Mouse (Mus musculus) intestine, postnatal 0 days (tissue): ENCODE results near the gene Angpt4. TPM values are rescaled to one million over a fixed set of nuclear protein-coding genes. Genes with fewer than 3 reads are reported as not detected.

ENCODE experiments used
- ATAC-seq: fragments of 200-750 bp; cut with Nextera tagmentation; 2 replicates; pipeline ENCODE4 v1.8.0; 2017; ENCODE audit warnings: mild to moderate bottlenecking, moderate TSS enrichment, moderate library complexity
- H3K27ac ChIP-seq: fragments of 300-500 bp; sonication (generic); 2 replicates; pipeline ENCODE4 v1.5.1; 2014; ENCODE audit warnings: mild to moderate bottlenecking, low read depth, low read length, moderate library complexity
- H3K27me3 ChIP-seq: fragments of 300-500 bp; sonication (generic); replicated peaks from 2 replicates; pipeline ENCODE4 v1.6.1; 2014; ENCODE audit warnings: low read length, mixed read lengths; ENCODE audit not compliant: control insufficient read depth, insufficient read depth
- H3K36me3 ChIP-seq: fragments of 300-500 bp; sonication (generic); 2 replicates; pipeline ENCODE4 v1.6.1; 2014; ENCODE audit warnings: mild to moderate bottlenecking, moderate library complexity; ENCODE audit not compliant: control insufficient read depth, insufficient read depth
- H3K4me1 ChIP-seq: fragments of 300-500 bp; sonication (generic); replicated peaks from 2 replicates; pipeline ENCODE4 v1.6.1; 2014; ENCODE audit warnings: antibody characterized with exemption, low read length, mixed read lengths; ENCODE audit not compliant: control insufficient read depth, insufficient read depth
- H3K4me2 ChIP-seq: fragments of 300-500 bp; sonication (generic); replicated peaks from 2 replicates; pipeline ENCODE4 v1.6.1; 2014; ENCODE audit warnings: low read depth, mild to moderate bottlenecking, moderate library complexity
- H3K4me3 ChIP-seq: fragments of 300-500 bp; sonication (generic); 2 replicates; pipeline ENCODE4 v1.5.1; 2014; ENCODE audit warnings: low read depth, low read length
- H3K9ac ChIP-seq: fragments of 300-500 bp; sonication (generic); 2 replicates; pipeline ENCODE4 v1.6.1; 2014; ENCODE audit warnings: mild to moderate bottlenecking, low read depth, low read length
- H3K9me3 ChIP-seq: fragments of 300-500 bp; sonication (generic); 2 replicates; pipeline ENCODE4 v1.6.1; 2016; ENCODE audit warnings: mixed run types; ENCODE audit not compliant: control insufficient read depth
- CTCF ChIP-seq: sonication (generic); IDR thresholded peaks from 2 replicates; pipeline ENCODE4 v1.5.1; 2016; ENCODE audit warnings: low read depth, mild to moderate bottlenecking, control low read depth, antibody characterized with exemption, moderate library complexity
- WGBS: fragments of 180-500 bp; shearing (Covaris S2); extraction: QIAGEN DNeasy Blood & Tissue Kit; methylation state at CpG from one replicate; pipeline ENCODE4 v1.1.7; 2014; 5-methylcytosine and 5-hydroxymethylcytosine counted together
- polyA plus RNA-seq: library from polyadenylated mRNA; unstranded; fragments of >200 nt; fragmentation: Nextera tagmentation; extraction: Ambion mirVana; gene quantifications from 2 replicates; pipeline ENCODE4 v1.2.1, GENCODE M21; 2015

Gene Angpt4
- polyA plus RNA-seq, 1 experiment from 2014 or later = 0.27 TPM

GRCm38 (mm10) chr2:151909386-151909785, 1.6 kb upstream of the Angpt4 start:
- Histone ChIP-seq H3K4me2 (no peak overlapping the region), H3K27me3 (no peaks in the 10 kb centered on the region), H3K4me1 (no peaks in the 10 kb centered on the region), H3K36me3 (no peaks in the 10 kb centered on the region), H3K27ac (no peak overlapping the region), H3K4me3 (no peak overlapping the region), H3K9ac (no peak overlapping the region), H3K9me3 (no peaks in the 10 kb centered on the region)
- no peak for TF ChIP-seq CTCF
- ATAC-seq = no peak
- 73% methylated on average over 3 of the region's 3 CpGs for WGBS

- H3K4me2 ChIP-seq = no peak overlapping the region
- no peak overlapping the region for H3K9ac ChIP-seq
- no peak overlapping the region for H3K4me3 ChIP-seq
- H3K27me3 ChIP-seq = no peaks in the 10 kb centered on the region
- H3K27ac ChIP-seq = no peak overlapping the region
- TF ChIP-seq CTCF = no peak
- H3K9me3 ChIP-seq = no peaks in the 10 kb centered on the region
- no peaks in the 10 kb centered on the region for H3K4me1 ChIP-seq
- no peaks in the 10 kb centered on the region for H3K36me3 ChIP-seq
- ATAC-seq = no peak
- 36% methylated on average over 5 of the region's 5 CpGs for WGBS
Observed at GRCm38 (mm10) chr2:151910498-151910897, 512 bp upstream of the Angpt4 start.

GRCm38 (mm10) chr2:151911751-151912150, 741 bp downstream of the Angpt4 start:
- Histone ChIP-seq H3K27ac (no peak overlapping the region), H3K4me1 (no peaks in the 10 kb centered on the region), H3K9me3 (no peaks in the 10 kb centered on the region), H3K9ac (no peak overlapping the region), H3K4me2 (no peak overlapping the region), H3K36me3 (no peaks in the 10 kb centered on the region), H3K27me3 (no peaks in the 10 kb centered on the region), H3K4me3 (no peak overlapping the region)
- TF ChIP-seq CTCF = no peak
- 73% methylated on average over 3 of the region's 3 CpGs for WGBS
- ATAC-seq = no peak

- Histone ChIP-seq H3K4me2 (no peak overlapping the region), H3K4me1 (no peaks in the 10 kb centered on the region), H3K4me3 (no peak overlapping the region), H3K9me3 (no peaks in the 10 kb centered on the region), H3K36me3 (no peaks in the 10 kb centered on the region), H3K27ac (no peak overlapping the region), H3K9ac (no peak overlapping the region), H3K27me3 (no peaks in the 10 kb centered on the region)
- ATAC-seq = no peak
- 55% methylated on average over 5 of the region's 5 CpGs for WGBS
- TF ChIP-seq CTCF = no peak
Observed at GRCm38 (mm10) chr2:151914120-151914519, 3.1 kb downstream of the Angpt4 start.

GRCm38 (mm10) chr2:151915111-151915510, 4.1 kb downstream of the Angpt4 start:
- 12% methylated on average over 2 of the region's 2 CpGs for WGBS
- no peak overlapping the region for H3K9ac ChIP-seq
- no peaks in the 10 kb centered on the region for H3K27me3 ChIP-seq
- no peak overlapping the region for H3K27ac ChIP-seq
- no peaks in the 10 kb centered on the region for H3K36me3 ChIP-seq
- no peak for TF ChIP-seq CTCF
- H3K4me1 ChIP-seq = no peaks in the 10 kb centered on the region
- no peak overlapping the region for H3K4me2 ChIP-seq
- no peak overlapping the region for H3K4me3 ChIP-seq
- no peak for ATAC-seq
- no peaks in the 10 kb centered on the region for H3K9me3 ChIP-seq

- no peak overlapping the region for H3K4me2 ChIP-seq
- no peak for TF ChIP-seq CTCF
Observed at GRCm38 (mm10) chr2:151916061-151916831, 5.2 kb downstream of the Angpt4 start.

GRCm38 (mm10) chr2:151919140-151919539, 8.1 kb downstream of the Angpt4 start:
- Histone ChIP-seq H3K27me3 (no peaks in the 10 kb centered on the region), H3K27ac (no peak overlapping the region), H3K9me3 (no peaks in the 10 kb centered on the region), H3K4me3 (no peak overlapping the region), H3K36me3 (no peaks in the 10 kb centered on the region), H3K4me1 (no peaks in the 10 kb centered on the region), H3K9ac (no peak overlapping the region), H3K4me2 (no peak overlapping the region)
- no peak for TF ChIP-seq CTCF
- ATAC-seq = no peak
- WGBS = 61% methylated on average over 9 of the region's 9 CpGs

More at GRCm38 (mm10) chr2:151916061-151916831, 5.2 kb downstream of the Angpt4 start:
- Histone ChIP-seq H3K9me3 (no peaks in the 10 kb centered on the region), H3K36me3 (no peaks in the 10 kb centered on the region), H3K4me1 (no peaks in the 10 kb centered on the region), H3K4me3 (no peak overlapping the region), H3K27ac (no peak overlapping the region), H3K27me3 (no peaks in the 10 kb centered on the region), H3K9ac (no peak overlapping the region)
- WGBS = 44% methylated on average over 13 of the region's 13 CpGs
- ATAC-seq = no peak
